Mouse (Mus musculus) cerebellum, adult 11-12 months (tissue): ENCODE measurements around the gene Itpkb.

Source experiments
- DNase-seq: peaks from one replicate; pipeline ENCODE4 v3.0.0; 2022

The Itpkb gene

GRCm38 (mm10) chr1:180400691-180401455 lies 70.6 kb downstream of the Itpkb start:
- no peak for DNase-seq

DNA sequence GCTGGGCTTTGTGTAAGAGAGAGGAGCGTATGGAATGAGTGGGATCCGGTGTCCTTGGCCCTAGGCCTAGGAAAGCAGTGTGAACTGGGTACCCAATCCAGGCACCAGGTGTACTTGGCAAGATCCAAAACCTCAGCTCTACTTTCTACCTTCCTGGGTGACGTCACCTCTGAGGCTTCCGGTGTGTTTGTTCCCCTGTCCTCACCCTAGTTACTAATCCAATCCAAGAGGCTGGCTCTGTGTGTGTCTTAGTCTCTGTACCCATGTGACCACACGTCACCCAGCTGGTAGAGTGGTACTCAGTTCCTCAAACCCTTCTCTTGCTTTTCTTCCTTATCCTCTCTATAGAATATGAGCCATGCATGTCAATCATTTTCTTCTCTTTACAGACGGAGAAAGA lies 71.4 kb downstream of the Itpkb start:
- DNase-seq = no peak

- no peak for DNase-seq
Measured at GRCm38 (mm10) chr1:180402481-180403081, 72.3 kb downstream of the Itpkb start.

GRCm38 (mm10) chr1:180403357-180403693 lies 73.0 kb downstream of the Itpkb start:
- no peak for DNase-seq

GRCm38 (mm10) chr1:180403694-180404606 lies 73.7 kb downstream of the Itpkb start:
- no peak for DNase-seq

DNA sequence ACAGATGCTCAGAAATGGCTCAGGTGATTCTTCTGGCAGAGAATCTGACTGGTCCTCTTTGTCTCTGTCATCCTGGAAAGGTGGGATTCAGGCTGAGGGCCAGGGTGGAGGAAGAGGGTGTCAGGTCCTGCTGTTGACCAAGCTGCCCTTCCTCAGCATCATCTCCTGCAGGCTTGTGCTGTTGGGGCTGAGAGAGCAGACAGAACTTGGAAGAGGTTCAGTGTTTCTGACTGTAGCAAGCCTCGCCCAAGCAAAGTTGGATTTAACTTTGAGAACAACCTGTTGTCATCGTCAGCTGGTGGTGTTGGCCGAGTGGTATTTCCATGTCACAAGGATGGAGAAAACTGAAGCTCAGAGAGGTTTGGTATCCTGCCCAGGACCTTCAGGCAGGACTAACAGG lies 74.4 kb downstream of the Itpkb start:
- DNase-seq = no peak

- no peak for DNase-seq
Measured at GRCm38 (mm10) chr1:180405576-180406335, 75.5 kb downstream of the Itpkb start.

GRCm38 (mm10) chr1:180406336-180407035 lies 76.2 kb downstream of the Itpkb start:
- DNase-seq = no peak

DNA sequence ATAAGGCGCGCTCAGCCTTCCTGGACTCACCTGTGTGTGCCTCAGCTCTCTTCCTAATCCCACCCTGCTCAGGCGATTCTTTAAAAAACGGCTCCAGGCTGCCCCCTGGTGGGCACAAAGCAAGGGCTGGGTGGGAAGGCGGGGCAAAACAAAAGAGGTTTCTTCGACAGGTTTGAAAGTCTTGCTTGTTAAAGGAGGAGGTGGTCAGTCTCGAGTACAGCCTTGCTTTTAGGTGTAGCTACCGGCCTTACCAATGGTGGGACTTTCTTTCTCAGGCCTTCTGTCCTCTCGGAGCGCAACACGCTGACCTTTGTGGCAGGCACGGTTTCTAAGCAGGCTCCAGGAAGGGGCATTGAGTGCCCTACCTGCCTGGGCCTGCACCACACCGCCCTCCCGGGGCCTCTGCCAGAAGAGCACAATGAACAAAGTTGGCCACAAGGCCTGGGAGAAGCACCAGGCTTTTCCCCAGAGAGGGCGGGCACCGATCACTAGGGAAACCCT lies 76.9 kb downstream of the Itpkb start:
- DNase-seq = no peak

DNA sequence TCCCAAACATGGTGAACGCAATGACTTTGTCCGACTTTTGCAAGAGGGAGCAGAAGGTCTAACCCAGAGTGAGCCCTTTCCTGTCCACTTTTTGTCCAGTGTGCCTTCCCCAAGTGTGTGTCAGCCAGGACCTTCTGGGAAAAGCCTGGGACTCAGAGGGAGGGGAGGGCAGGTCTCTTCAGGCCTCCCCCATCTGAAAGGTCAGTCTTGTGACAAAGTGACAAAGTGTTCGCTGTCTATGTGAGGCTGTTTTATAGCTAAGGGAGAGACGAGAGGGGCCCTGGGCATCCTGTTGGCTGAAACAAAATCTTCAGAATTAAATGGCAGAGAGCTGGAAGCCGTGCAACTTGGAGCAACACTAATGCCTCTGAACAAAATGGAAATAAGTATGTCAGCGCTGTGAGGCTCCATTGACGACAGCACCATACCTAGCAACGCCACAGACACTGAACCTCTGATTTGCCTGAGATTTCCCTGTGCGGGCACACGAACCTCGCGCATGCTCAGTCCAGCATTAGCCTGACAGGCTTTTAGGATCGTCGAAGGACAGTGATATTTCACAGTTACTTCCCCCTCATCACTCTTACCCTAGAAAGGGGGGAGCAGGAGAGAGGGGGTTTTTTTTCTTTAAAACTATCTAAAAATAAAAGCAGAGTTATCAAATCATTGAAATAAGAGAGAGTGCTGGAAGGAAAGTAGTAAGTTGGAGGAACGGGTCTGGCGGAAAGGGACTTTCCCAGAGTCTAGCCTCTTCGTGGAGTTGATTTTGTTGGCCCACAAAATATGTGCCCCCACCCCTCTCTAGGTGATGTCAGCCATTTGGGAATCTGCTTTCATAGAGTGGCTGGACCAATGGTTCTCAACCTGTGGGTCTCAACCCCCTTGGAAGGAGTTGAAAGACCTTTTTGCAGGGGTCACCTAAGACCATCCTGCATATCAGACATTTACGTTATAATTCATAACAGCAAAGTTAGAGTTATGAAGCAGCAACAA lies 77.7 kb downstream of the Itpkb start:
- no peak for DNase-seq

DNA sequence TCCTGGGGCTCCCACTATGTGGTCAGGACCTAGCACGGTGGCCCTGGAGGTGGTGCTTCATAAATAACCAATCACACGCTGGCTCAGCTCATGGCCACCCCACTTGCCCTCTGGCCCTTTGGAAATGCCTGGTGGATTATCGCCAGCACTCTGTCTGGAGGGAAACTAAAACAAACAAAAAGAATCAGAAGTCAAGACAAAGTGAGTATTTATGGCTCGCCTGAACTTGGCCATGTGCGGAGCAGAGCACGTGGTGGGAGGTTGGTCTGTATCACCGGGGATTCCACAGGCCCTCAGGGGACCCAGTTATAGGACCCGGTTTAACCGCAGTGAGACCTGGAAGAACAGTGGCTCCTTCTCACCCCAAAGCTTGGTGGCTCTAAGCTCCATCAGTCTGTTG lies 78.5 kb downstream of the Itpkb start:
- no peak for DNase-seq

DNA sequence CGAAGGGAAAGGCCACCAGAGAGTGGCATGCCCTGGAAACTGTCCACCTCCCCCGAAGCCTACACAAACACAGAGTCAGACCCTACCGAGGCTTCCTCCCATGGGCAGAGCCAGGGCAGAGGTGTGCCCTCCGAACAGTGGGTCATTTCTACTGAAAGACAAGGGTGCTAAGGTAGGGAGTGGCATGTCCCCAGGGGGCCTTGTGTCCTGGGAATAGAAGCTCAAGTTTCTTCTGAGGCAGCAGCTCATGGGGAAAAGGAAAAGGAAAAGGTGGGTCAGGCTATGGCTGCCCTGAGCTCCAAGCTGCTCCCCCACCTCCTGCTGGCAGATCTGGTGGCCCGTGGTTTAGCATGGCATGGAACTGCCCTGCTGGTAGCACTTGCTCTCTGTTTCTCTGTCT lies 79.5 kb downstream of the Itpkb start:
- DNase-seq = no peak

- no peak for DNase-seq
Measured at GRCm38 (mm10) chr1:180410306-180410705, 80.0 kb downstream of the Itpkb start.

DNA sequence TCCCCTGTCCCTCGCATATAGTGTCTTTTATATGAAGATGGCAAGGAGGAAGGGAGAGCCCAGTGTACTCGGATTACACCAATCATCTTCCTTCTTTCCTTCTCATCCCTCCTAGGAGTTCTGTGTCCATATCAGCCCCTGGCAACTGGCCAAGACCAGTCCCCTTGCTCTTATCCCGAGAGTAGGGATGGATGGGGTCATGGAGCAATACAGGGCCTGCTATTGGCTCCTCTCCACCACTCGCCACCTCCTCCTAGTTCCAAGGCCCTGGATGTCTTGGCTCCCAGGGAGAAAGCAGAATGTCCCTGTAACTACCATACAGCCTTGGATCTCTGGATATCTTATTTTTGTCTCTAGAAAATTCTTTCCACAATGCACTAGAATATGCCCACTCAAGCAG lies 84.8 kb downstream of the Itpkb start:
- no peak for DNase-seq

- no peak for DNase-seq
Measured at GRCm38 (mm10) chr1:180415836-180416235, 85.6 kb downstream of the Itpkb start.

GRCm38 (mm10) chr1:180417118-180417517 lies 86.8 kb downstream of the Itpkb start:
- no peak for DNase-seq

GRCm38 (mm10) chr1:180419059-180419458 lies 88.8 kb downstream of the Itpkb start:
- DNase-seq = no peak

DNA sequence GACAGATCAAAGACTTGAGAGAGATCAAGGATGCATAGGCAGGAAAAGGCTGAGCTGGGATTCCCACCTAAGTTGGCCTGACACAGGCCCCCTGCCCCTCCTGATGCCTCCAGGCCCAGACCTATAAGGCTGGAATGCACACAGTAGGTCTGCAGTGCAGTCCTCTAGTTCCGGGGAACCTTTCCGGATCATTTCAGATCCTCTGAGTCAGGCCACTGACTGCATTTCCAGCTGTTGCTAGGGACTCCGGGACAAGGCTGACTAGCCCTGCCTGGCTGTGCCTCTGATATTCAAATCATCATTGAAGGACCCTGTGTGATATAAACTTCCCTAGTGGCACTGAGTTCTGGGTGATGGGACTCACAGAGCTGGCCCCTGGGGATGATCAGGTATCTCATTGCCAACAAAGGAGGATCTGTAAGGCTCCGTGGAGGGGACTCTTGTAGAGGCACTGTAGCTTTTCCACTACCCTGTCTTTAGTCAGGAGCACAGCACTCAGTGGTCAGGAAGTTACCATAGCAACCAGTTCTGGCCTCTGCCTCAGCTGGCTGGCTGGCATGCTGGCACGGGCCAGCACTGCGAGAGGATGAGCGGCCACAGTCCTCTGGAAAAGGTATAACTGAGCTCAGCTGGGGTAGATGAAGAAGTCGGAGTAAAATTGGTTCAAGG lies 90.3 kb downstream of the Itpkb start:
- DNase-seq = peak; percentile 54

DNA sequence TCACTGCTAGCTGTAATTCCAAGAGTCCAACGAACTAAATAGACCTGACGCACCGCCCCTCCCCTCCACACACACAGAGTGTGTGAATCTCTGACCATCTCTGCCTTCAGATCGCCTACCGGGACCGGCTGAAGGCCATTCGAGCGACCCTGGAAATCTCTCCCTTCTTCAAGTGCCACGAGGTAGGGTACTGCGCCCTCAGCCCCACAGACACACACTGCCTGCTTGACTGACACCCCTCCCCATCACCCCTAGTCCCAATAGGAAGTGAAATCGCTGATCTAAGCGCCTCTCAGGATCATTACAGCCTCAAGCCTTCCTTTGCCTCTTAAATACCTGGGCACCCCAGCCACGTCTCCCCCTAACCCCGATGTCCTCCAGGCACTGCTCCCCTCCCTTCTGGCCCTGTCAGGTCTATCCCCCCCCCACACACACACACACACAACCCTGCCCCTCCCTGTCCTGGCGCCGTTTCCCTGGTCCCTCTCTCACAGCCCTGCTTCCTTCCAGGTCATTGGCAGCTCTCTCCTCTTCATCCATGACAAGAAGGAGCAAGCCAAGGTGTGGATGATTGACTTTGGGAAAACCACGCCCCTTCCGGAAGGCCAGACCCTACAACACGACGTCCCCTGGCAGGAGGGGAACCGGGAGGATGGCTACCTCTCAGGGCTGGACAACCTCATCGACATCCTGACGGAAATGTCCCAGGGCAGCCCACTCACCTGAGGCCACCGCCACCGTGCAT lies 91.1 kb downstream of the Itpkb start:
- DNase-seq = no peak
